Mouse (Mus musculus): ENCODE data around the gene Chd9.

Gene Chd9

DNA sequence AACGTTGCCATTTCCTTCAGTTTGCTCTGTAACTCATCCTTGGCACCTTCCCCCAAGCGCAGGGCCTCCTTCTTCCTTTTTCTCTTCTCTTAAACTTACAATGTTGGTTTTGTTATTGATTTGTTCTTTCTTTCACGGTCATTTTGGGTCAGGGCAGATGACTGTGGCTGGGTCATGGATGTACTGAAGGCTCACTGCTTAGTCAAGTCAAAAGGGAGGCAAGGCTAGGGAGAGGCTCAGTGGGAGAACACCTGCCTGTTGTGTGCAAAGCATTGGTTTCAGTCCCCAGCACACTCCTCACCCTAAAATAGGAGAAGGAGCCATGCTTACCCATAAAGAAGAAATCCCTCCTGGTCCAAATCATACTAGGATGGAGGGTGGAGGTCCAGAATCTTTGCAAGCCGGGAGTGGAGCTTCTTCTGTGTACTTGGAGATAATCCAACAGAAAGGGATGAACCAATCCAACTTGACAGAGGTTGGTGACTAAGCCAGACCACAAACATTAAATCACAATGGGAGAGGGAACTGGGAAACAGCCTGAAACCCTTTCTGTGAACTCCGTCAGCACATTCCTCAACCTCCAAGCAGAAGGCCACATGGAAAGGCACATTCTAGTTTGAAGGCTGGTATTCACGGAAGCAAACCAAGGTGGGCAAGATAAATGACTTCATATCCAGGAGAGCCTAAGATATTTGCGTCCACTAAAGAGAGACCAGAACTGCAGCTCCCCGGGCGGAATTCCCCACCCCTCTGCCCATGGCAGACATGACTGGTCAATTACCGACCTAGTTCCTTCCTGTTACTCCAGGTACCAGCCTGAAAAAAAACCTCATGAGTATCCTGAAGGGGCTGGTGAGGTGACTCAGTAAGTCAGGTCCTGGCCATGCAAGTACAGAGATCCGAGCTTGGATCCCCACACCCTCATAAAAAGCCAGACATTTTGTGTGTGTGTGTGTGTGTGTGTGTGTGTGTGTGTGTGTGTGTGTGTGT is 11.9 kb downstream of the Chd9 start:
- DNase-seq (ENCODE audit: low spot score in 2 of 2): no peak

DNA sequence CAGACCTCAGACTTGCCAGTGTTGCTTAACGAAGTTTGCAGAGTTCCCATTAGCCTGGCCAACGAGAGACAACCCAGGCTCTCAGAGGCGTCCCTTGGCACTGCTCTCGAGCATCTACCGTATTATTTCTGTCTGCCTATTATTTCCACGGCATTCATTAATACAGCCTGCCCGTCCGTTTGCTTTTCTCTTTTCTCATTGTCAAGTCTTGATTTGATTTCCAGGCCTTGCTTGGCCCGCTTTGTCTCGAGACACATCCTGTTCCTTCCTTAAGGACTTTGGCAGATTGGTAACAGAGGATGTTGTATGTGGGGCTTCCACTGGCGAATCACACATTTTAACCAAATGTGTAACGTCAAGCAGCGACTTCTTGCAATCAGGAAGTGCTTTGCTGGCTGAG is 13.2 kb downstream of the Chd9 start:
- no peak for DNase-seq (ENCODE audit: low spot score in 2 of 2)

DNA sequence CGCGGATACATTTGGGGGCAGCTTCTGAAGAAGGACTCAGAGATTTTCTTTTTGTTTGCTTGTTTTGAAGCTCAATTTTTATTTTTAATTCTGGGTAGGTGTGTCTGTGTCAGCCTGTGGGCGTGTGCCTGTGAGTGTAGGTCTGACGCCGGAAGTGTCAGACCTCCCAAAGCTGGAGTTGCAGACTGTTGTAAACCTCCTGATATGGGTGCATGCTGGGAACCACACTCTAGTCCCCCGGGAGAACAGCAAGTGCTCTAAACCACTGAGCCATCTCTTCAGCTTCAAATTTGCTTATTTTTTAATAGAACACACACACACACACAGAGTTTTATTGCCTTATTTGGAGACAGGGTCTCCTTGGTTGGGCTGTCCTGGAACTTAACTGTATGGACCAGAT is 15.0 kb downstream of the Chd9 start:
- DNase-seq (ENCODE audit: low spot score in 2 of 2): no peak

DNA sequence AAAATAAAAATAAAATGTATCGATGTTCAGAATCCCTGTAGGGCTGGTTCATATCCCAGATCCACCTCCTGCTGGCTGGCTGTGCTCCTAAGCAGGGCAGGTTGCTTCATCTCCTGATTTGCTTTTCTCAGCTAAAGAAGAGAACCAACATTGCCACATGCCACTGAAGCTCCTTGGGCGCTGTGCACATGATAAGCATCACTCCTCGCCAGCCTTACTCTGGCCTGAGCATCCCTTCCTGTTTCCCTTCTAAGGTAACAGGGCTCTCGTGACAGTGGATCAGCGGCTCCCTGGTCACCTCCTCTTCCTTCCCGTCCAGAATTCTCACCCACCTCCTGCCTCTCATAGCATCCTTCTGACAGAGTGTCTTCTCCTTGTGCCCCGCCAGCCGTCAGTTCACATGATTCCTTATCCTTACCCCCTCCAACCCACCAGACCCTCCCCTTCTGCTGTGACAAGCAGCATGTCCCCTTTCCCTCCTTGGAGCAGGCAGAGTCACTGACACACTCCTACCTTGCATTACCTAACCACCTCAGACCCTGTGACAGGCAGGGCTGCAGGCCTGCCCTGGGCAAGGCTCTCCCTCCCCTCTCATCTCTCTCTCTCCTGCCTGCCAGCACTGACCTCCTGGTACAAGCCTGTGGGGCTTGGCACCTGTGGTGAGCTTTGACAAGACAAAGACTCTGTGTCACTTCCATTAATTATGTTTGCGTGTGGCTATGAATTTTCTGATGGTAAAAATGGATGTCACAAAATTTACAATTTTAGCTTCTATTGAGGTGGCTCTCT is 16.2 kb downstream of the Chd9 start:
- no peak for DNase-seq (ENCODE audit: low spot score in 2 of 2)

DNA sequence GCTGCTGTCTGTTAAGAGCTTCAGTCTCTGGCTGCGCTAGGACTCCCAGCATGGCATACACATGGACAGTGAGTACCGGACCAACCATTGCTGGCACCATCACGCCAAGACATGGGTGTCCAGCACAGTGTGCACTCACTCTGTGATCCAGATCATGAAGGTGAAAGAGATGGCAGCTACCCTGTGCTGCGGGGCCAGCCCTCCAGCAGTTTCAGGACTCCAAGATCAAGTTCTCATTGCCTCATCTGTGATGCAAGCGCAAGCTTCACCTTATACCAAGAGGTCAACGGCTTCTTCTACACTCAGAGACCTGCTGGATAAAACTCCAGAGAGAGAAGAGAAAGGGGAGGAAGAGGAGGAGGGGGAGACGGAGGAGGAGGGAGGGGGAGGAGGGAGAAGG is 19.8 kb downstream of the Chd9 start:
- no peak for DNase-seq (ENCODE audit: low spot score in 2 of 2)

DNA sequence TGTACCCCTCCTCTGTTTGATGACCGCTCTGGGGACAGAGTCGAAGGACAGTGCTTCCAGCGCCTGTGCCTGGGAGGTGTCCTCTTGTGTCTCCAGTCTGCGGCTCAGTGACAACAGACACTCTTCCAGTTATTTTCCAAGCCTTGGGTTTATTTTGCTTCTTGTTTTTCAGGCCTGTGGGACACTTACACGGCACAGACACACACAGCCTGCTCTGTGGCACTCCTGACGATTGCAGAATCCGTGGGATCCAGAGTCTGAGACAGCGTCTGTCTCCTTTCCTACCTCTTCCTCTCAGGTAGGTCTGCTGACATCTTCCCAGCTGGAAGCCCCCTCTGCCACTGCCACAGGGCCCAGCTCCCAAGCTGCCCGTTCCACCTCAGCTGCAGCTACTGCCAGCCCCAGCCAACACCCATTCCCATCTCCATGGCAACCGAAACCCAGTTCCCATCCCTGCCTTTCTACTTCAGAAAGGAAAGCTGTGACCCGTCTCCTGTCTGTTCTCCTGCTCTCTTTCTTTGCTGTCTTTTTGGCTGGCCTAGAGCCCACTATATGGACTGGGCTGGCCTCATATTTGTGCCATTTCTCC is 21.4 kb downstream of the Chd9 start:
- peak; percentile 60 for DNase-seq (ENCODE audit: low spot score in 2 of 2)

DNA sequence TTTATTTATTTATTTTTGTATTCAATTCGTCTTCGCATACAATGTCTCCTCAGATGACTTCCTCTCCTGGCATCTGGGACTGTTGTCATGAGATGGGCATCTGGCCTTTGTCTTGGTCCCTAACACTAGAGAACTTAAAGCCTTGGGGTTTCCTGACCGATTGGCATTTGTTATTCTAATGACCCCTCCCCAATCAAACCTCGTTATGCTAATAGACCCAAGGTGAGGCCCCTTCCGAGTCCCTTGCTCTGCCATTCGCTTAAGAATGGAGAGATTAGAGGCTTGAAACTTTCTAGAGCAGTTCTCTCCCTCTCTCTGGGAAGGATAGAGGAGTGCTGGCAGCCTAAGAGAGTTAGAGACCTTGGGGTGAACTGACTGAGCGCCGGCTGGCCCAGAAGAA is 23.4 kb downstream of the Chd9 start:
- no peak for DNase-seq (ENCODE audit: low spot score in 2 of 2)

DNA sequence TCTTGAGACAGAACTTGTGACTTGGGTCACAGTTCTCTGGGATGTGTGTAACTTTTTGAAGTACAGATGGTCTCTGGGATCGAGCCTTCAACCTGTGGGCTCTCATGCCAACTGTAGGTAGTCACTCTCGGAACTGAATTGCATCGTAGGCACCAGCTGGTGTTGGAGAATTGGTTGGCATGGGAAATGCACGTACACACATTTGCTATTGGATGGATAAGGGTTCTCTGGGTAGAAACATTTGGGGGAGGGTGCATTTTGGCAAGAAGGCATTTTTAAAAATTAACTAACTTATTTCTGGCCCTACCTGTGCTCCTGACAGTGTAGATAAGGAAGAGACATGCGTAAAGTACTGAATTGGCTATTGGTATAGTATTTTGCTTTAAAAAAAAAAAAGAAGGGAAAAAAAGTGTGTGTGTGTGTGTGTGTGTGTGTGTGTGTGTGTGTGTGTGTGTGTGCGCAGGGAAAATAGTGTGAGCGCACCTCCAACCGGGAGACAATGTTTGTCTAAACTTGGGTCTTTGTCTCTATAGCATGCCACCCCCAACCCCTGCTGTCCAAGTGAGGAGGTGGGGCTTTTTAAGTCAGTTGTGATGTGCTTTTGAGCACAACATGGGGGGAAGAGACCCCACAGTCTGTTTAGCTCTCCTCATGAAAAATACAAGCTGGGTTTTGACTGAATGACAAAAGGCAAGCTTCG is 26.0 kb downstream of the Chd9 start:
- DNase-seq (ENCODE audit: low spot score in 2 of 2): no peak

DNA sequence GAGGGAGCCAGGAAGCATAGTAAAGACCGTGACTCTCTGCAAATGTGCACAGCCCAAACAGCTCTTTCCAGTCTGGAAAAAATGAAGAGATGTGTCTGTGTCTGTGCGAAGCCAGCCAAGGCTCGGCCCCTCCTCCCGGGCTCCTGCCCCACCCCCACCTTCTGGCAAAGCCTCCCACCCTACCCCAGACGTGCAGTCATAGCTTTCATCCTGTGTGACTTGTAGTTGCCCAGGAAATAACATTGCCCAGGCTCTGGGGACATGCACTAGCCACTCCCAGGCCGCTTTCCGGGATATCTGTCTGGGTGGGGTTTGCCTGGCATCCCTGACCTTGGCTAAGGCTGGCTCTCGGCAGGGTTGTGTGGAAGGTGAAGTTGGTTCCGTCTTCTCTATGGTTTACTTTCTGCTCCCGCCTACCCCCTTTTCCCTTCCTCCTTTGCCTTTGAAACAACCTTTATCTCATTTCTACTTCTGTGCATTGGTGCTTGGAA is 26.6 kb downstream of the Chd9 start:
- DNase-seq (ENCODE audit: low spot score in 2 of 2): no peak

DNA sequence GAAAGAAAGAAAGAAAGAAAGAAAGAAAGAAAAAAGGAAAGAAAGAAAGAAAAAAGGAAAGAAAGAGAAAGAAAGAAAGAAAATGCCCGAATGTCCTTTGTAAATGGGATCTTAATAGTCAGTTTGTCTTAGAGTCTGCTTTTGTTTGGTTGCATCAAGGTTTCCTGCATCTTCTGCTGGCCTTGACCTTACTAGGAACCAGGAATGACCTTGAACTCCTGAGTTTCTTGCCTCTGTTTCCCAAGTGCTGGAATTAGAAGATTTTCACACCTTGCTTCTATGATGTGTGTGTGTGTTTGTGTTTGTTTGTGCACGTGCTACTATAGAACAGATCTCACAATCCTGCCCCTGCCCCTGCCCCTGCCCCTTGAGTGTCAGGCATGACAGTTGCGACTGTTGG is 28.0 kb downstream of the Chd9 start:
- no peak for DNase-seq (ENCODE audit: low spot score in 2 of 2)

DNA sequence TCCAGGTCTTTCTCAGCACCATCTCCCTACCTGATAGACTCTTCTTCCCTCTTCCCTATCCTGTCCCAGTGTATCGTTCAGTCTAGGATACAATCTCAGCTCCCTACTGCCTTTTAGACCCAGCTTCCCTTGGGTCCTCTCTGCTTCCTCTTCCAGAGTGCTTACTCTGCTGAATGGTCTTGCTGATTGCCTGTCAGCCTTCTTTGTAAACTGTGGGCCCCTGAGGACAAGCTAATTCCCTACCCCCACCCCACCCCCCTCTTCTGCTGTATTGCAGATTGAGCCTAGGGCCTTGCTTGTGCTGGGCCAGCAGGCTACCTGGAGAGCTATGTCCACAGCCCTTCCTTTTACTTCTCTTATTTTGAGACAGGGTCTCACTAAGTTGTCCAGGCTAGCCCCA is 28.8 kb downstream of the Chd9 start:
- no peak for DNase-seq (ENCODE audit: low spot score in 2 of 2)

DNA sequence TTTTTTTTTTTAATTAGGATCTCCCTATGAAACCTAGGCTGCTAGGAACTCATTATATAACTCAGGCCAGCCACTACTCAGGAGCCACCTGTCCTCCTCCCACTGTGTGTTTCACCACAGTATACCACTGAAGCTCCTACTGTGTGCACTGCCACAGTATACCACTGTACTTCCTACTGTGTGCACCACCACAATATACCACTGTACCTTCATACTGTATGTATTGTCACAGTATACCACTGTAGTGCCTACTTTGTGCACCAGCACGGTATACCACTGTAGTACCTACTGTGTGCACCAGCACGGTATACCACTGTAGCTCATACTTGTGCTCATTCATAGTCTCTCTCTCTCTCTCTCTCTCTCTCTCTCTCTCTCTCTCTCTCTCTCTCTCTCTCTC is 29.9 kb downstream of the Chd9 start:
- DNase-seq (ENCODE audit: low spot score in 2 of 2): no peak

DNA sequence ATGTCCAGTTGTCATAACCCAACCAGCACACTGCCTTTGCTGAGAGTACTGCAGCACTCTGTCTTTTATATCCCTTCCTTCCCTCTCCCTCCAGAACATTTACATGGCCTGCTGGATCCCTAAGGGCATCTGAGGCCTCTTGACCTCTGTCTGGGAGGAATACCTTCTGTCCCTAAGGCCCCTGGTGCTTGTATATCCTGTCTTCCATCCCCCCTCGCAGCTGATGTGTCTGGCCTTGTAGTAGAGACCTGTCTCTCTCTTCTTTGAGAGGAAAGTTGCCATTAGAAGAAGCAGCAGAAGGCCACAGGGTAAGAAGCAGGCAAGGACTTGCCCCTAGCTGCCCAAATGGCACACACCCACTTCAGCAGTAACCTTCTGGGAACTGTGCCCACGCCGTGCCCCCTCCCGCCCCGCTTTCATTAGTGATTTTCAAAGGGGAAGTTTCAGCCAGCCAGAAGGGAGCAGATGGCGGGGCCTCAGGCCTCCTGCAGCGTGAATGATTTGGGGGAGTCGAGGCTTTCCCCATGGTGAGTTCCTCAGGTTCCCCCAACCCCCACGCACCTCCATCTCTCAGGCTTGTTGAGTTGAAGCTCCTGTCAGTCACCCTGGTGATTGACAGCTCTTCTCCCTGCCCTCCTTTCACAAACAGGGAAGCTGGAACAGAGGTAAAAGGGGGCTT is 33.3 kb downstream of the Chd9 start:
- peak; percentile 42 to 60 for DNase-seq (ENCODE audit: low spot score in 2 of 2)

DNA sequence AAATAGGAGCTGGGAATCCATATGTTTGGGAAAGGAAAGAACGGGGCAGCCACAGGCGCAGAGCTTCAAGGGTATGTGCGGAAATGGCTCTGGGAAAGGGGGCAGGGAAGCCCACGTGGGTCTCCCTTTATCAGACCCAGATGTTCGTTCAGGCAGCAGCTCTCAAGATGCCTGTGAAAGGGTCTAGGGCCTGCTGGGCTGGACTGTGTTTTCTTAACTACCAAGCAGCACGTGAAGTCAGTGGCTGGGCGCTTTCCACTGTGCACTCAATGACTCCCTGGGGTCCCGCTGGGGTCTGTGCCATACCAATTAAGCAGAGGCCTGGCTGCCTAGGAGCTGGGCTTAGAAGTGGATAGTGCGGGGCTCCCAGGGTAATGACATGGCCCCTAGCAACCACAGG is 33.9 kb downstream of the Chd9 start:
- no peak for DNase-seq (ENCODE audit: low spot score in 2 of 2)

DNA sequence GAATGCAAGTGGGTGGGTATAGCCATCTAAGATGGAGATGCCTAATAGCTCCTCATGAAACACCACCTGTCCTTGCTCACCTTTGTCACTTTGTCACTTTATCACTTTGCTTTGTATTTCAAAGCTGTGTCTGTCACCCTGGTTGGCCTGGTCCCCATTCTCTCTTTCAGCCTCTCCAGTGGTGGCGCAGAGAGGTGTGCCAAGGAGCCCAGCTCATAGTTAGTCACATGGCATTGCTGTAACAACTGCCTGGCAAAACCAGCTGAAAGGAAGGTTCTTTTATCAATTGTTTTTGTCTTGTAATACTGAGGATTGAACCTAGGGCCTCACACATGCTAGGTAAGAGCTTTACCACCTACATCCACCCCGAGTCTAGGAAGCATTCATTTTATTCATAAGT is 38.9 kb downstream of the Chd9 start:
- no peak for DNase-seq (ENCODE audit: low spot score in 2 of 2)

DNA sequence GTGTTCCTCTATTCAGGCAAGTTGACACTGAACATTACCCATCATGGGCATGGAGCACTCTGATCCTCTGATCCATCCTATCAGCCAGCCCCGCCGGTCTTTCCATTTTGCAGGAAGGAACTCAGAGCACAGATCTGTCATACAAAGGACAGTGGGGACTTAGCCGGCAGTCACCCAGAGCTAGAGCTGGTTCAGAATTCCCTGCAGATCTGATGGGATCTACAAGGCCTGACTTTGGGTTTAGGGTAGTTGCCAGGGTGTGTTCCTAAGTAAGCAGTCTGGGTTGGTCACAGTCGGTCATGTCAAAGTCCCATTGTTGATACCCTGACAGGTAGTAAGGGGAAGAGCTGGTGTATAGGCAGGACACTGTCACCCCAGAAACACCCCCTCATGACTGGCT is 39.8 kb downstream of the Chd9 start:
- no peak for DNase-seq (ENCODE audit: low spot score in 2 of 2)

DNA sequence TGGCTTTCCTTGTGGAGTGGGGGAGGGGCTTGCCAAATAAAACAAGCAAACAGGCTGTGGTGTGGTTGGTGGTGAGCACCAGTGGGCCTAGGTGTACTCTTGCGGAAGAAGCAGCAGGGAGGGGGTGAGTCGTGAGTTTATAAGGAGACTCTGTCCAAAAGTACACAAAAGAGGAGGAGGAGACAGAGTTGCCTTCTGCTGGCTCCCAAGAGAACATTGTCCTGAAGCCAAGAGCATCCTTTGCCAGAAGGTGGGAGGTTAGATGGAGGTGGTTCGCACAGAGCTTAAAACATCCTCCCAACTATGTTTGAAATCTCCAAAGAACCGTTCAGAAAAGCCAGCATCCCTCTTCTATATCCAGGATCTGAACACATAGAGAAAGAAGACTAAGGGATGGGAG is 40.2 kb downstream of the Chd9 start:
- peak; percentile 72 to 74 for DNase-seq (ENCODE audit: low spot score in 2 of 2)

DNA sequence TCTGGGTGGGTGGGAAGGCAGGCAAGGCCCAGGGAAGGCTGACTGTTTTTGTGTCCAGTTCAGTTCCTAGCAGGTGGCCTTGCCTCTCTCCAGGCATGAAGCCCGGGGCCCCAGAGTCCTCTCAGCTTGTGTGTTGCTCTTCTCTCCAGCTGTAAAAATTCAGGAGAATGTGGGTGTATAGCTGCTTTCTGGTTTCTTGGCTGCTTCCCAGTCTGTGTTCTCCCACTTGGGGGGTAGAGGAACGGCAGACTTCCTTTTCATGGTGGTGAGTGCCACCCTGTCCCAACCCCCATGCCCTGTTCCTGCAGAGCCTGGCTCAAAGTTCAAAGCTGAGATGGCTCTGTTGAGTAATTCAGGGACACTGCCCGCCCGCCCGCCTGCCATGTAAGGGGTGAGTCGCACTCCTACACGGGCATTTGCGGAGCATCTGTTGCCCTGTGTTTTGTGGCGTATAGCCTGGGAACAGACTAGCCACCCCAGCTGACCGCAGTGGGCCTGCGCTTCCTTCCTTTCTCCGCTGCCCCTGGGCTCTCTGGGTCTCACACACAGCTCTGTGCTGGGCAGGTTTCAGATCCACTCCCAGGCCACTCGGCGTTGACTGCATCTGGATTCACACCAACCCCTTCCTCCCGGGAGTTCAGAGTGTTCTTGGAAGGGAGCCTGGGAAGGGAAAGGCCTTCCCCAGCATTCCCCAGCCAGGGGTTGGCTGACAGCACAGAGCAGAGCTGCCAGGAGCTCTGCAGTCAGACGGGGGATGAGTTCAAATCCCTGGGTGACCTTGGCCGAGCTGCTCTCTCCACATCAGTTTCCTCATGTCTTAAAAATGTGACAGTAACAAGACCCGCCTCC is 41.1 kb downstream of the Chd9 start:
- DNase-seq (ENCODE audit: low spot score in 2 of 2): peak; percentile 72 to 74

DNA sequence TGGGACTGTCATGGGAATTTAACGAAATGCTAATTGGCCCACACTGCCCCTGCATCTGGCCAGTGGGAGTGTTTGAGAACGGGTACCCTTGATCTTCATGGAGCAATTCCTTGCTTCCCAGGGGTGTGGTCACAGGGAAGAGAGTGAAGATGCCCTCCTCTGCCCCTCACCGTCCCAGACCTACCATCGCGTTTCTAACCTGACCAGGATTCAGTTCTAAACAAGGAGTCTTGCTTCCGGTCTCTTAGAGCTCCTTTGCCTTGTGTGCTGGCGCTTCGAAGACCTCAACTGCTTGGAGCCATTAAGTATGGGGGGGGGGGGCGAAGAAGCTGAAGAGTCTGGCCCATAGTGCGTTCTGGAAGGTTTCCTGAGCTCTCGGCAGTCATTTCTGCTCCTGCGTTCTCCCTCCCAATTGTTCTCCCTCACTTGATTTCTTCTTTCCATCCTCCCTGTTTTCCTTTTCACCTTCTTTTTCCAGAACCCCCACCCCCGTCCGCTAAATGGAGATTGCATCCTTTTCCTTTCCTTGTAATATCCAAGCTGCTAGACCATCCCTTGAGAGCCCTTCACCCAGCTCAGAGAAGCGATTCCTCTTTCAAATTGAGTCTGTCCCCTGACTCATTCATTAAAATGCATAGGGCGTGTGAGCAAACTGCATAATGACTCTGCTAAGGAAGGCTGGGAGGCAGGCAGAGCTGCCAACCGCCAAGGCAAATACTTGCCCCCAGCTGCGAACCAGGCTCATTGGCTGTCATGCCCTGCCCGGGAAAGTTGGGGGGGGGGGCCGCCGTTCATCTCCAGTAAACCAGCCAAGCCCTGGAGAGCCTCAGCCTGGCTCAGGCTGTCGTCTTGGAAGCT is 42.0 kb downstream of the Chd9 start:
- peak; percentile 63 for DNase-seq (ENCODE audit: low spot score in 2 of 2)
